Mouse (Mus musculus) thymus, postnatal 4 days (tissue): ENCODE data around the gene Dnajc16.

ENCODE experiments used
- DNase-seq: peaks from one replicate; pipeline ENCODE4 v3.0.0; 2021

Dnajc16 gene

DNA sequence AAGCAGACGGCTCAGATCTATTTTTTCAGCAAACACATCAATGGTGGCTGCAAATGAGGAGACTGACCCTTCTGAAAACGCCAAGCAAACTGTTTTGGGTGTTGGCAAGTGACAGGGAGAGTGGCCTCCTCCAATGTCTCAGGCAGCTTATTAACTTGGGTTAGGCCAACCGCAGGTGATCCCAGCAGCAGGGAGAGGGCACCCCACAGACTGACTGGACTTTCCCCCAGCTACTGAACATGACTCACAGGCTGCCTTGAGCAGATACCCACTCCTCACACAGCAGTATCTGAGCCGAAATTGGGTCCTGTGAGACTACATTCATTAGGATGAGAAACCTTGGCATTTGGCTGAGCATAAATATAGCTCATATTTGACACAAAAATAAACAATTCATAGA lies 29.8 kb downstream of the Dnajc16 start:
- no peak for DNase-seq

DNA sequence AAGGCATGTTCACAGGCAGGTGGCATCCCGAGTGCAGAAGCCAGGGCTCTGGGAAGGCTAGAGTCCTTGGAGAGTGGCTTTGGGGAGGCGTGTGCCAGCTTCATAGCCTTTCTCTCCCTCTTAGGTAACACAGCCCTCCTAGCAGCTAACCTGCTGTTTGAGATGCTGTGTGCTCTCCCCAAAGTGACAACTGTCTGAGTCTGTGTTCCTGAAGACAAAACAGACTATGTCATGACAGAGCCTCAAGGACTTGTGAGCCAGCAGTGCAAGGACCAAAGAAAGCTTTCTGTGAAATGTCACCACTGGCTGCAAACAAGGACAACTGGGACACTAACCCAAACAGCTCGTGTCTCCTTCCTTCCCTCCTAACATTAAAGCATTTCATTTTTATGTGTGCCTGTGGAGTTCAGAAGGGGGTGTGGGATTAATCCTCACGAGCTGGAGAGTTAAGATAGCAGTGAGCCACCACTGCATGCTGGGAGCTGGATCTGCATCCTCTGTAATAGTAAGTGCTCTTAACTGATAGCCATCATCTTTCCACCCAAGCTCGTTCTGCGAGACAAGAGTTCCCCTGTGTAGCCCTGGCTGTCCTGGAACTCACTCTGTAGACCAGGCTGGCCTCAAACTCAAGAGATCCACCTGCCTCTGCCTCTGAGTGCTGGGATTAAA lies 31.7 kb downstream of the Dnajc16 start:
- DNase-seq: no peak

DNA sequence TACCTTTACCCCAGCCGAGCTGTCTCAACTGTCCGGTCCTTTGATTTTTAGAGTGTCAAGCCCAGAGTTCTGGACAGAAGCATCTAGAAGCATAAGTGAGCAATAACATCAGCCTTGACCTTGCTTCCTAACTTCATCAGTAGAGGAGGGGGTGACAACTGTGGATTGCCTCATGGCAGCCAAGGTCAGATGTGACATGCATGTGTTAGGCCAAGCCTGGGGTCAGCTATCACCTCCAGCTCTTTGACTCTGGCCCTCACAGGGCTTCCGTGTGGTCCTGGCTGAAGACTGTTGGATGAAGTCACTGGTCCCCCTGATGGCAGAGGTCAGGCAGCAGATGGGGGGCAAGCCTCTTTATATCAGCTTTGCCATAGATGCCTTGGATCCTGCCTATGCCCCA lies 33.6 kb downstream of the Dnajc16 start:
- DNase-seq: no peak

- no peak for DNase-seq
Observed at GRCm38 (mm10) chr4:141755375-141755930, 35.3 kb downstream of the Dnajc16 start.

- DNase-seq: no peak
Observed at GRCm38 (mm10) chr4:141752076-141752421, 38.7 kb downstream of the Dnajc16 start.

GRCm38 (mm10) chr4:141751419-141752075 lies 39.2 kb downstream of the Dnajc16 start:
- DNase-seq: no peak

- DNase-seq: no peak
Observed at GRCm38 (mm10) chr4:141750826-141751225, 39.9 kb downstream of the Dnajc16 start.

GRCm38 (mm10) chr4:141749557-141749956 lies 41.2 kb downstream of the Dnajc16 start:
- DNase-seq: no peak

DNA sequence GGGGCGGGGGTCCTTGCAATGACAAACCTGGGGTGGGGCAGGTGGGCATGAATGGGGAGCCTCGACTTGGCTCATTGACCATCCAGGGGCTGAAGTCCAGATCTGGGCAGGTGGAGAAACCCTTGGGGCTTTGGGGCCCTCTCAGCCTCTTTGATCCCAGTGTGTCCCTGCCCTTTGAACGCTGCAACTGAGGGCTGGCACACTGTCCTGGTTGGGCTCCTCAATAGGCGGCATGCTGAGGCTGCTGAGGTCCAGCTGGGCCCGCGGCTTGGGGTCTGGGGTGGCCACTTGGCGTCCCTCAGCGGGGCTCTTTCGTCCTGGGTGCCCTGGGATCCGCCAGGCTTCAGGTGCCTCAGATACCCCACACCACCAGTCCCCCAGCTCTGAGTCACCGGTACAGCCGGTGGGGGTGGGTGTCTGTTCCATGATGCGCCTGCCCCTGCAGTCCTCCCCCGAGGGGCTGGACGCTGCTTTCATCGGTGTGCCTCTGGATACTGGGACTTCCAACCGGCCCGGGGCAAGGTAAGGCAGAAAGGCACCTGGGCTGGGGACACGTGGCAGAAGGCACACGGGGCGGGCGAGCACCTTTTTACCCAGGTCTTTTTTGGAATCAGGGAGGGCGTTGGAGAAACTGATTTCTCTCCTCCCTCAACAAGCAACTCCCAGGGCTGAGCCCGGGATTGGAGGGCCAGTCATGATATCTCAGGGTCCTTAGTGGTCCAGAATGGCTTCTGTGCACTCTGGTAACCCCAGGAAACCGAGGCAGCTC lies 44.0 kb downstream of the Dnajc16 start, which contains the start of gene Agmat:
Gene Agmat, plus strand, starts transcription at position 95 of the 769 bp plus-strand sequence.
- DNase-seq: no peak

DNA sequence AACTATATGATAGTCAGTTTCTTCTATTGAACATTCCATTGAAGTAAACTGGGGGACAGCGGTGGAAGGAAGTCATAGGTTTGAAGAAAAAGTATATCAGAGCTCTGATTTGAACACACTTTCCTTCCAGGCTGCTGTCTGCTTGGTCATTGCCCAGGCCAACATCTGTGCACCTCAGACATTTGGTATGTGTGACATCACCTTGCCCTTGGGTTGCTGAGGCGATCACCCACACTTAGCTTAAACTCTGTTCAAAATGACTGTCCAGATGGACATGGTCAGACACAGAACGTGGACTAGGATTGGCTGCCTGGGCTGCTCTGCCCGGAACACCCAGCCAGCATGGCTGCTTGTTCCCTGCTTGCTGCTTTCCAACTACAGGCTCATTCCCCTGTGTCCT lies 48.4 kb downstream of the Dnajc16 start:
- no peak for DNase-seq

- no peak for DNase-seq
Observed at GRCm38 (mm10) chr4:141741856-141742255, 48.9 kb downstream of the Dnajc16 start.

DNA sequence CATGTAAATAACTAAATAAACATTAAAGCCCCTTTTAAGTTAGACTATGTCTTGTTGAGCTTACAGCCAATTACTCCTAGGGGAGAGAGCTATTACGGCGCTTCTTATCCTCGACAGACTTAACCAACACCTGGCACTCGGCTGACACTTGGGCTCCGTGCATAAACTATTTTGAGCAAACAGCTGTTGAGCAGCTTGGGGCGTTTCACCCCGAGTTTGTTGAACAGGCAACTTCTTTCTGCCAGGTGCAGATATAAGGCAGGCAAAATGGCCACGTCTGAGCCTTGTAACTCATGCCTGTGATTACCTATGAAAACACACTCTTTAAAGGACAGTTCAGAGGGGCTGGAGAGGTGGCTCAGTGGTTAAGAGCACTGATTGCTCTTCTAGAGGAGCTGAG lies 52.7 kb downstream of the Dnajc16 start:
- DNase-seq: no peak

DNA sequence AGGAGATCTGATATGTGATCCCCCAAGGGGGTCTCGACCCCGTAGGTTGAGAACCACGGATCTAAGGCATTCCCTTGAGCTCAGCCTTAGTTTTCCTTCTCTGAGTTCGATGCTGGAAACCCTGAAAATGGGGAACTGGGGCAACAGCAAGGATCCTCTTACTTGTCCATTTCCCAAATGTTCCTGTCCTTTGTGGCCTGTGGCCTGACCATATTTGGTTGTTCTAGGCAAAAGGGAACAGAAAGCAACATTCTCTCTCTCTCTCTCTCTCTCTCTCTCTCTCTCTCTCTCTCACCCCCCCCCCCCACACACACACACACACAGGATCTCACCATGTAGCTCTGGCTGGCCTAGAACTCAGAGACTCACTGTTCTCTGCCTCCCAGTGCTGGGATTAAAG lies 53.9 kb downstream of the Dnajc16 start:
- no peak for DNase-seq

- DNase-seq: no peak
Observed at GRCm38 (mm10) chr4:141735206-141735560, 55.5 kb downstream of the Dnajc16 start.

GRCm38 (mm10) chr4:141734446-141735205 lies 56.1 kb downstream of the Dnajc16 start:
- peak; percentile 93 for DNase-seq

GRCm38 (mm10) chr4:141731766-141732165 lies 59.0 kb downstream of the Dnajc16 start:
- no peak for DNase-seq

GRCm38 (mm10) chr4:141730401-141730800 lies 60.3 kb downstream of the Dnajc16 start:
- DNase-seq: no peak

- no peak for DNase-seq
Observed at GRCm38 (mm10) chr4:141729266-141729665, 61.5 kb downstream of the Dnajc16 start.

- DNase-seq: no peak
Observed at GRCm38 (mm10) chr4:141725738-141726137, 65.0 kb downstream of the Dnajc16 start.

GRCm38 (mm10) chr4:141725277-141725676 lies 65.5 kb downstream of the Dnajc16 start:
- no peak for DNase-seq

- DNase-seq: no peak
Observed at GRCm38 (mm10) chr4:141724594-141724993, 66.1 kb downstream of the Dnajc16 start.

DNA sequence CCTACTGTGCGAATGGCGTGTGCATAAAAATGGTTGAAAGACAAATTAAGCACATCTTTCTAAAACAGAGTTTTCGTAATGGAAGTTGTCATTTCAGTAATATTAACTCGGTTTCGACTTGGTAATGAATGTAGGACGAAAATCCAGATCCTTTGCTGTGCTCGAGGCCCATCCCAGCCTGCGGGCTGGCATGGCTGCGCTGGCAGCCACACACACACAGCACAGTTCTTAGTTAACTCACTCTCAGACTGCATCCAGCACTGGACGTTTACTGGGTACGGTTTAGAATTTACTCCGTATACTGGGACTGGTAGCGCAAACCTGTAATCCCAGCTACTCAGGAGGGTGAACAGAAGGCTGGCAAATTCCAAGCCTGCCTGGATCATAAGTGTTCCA lies 67.1 kb downstream of the Dnajc16 start:
- peak; percentile 26 for DNase-seq
